Mouse (Mus musculus): ENCODE measurements around the gene Rnft2. TPM values are rescaled to one million over a fixed set of nuclear protein-coding genes. Genes with fewer than 3 reads are reported as not detected.

Gene Rnft2
- total RNA-seq, 4 experiments from 2014 or later = 4.3 to 13.9 (median 7.0) TPM

DNA sequence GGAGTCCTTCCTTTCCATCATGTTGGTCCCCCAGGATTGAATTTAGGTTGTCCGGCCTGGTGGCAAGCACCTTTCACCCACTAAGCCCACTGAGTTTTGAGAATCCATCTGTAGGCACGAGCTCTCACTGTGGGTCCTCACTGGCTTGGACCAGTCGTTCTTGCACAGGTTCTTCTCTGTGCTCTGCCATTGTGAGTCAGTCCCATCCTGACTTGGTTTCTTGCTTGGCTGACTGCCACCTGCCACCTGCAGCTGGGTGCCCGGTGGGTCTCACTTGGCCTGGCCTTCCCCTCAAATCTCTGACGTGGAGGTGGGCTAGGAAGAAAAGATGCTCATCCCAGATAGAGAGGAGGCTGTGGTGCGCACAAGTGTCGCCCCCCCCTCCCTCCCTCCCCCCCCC, 6.1 kb upstream of the Rnft2 start:
- DNase-seq = no peak

DNA sequence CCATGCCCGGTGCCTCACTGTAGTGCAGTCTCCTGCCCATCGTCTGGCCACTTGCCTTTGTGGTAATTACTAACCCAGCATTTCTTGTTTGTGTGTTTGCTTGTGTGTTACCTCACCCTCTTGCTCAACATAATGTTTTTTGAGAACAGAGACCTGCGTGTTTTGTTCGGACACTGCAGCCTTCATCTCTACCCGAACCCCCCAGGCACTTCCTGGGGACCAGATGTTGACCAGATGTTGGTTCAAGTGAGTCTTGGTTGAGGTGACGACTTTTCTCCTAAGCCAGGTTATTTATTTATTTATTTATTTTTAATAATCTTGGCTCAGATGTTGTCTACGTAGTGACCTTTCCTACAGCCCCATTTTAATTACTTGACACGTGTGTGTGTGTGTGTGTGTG, 2.5 kb upstream of the Rnft2 start:
- DNase-seq = no peak

DNA sequence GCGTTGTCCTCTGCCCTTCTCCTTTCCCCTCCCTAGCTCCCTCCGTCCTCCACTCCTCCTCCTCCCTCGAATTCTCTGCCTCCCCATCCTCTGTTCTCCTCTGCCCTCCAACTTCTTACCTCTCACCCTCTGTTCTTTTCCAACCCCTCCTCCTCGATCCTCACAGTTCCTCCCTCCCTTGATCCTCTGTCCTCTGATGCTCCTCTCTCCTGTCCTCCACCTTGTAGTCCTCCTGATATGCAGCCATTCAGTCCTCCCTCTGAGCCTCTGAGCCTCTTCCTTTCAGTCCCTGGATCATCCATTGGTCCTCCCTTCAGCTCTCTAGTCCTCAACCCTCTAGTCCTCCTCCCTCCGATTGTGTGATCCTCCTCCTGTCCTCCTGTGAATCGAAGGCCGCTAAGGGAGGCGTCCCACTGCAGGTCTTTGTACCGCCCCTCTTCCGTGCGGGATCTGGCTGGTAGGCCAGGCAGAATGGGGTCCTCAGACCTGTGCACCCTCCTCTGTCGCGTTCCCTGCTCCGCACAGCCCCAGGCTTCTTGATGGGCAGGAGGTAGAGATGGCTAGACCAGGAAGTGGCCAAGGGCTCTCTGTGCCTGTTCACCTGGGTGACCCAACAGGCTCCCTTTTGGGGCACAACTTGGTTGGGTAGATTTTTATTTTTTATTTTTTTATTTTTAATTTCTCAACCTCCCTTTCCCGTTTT, 841 bp upstream of the Rnft2 start:
- DNase-seq = no peak

DNA sequence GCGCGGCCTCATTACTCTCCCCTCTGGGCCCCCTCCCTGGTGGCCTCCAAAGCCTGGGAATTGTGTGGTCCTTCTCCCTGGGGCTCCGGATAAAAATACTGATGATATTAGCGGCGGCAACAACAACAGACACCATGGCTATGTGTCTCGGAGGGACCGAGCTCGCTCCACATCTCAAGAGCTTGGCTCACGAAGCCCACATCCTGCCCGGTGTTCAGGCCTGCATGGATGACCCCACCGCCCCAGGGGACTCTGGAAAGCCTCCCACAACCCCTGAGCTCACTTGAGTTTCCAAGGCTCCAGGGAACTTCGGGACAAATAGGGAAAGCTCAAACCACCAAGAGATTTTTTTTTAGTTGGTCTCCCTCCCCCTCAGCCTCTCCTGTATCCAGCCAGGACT, 5.2 kb downstream of the Rnft2 start:
- no peak for DNase-seq

DNA sequence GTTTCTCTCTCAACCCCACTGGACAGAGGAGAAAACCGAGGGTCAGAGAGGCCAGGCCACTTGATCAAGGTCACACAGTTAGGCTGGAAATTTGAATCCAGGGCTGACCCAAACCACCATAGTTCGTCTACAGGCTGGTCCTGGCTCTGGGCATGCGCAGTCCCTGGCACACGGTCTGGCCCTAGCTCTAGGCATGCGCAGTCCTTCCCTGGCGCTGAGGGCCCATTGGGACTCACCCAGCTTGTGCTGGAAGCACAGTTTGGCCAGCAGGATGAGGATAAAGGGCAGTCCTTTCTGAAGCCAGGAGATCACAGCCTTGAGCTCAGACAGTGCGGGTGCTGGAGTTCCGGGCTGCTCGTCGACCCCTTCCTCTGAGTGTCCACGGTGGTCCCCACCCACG, 8.0 kb downstream of the Rnft2 start:
- DNase-seq = no peak

DNA sequence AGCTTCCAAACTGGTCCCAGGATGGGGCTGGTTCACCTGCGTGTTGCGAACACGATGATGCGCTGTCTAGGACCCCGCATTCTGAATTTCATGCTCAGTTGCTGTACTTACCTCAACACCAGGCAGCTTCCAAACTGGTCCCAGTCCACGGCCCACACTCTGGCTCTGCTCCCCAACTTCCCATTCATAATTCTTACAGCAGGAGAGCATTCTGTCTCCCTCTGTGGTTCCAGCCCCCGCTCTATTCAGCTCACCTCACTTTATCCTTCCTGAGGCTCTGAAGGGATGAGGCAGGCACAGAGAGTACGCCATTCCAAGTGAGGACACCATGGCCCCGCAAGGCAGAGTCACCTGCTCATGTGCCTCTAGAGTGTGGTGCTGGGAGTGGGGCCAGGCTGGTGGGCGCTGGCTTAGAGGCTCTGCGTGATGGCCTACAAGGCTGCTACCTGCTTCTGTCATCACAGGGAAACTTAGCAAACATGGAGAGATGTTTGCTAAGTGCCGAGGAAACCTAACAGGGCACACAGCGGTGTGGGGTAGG, 14.8 kb downstream of the Rnft2 start:
- DNase-seq = no peak

DNA sequence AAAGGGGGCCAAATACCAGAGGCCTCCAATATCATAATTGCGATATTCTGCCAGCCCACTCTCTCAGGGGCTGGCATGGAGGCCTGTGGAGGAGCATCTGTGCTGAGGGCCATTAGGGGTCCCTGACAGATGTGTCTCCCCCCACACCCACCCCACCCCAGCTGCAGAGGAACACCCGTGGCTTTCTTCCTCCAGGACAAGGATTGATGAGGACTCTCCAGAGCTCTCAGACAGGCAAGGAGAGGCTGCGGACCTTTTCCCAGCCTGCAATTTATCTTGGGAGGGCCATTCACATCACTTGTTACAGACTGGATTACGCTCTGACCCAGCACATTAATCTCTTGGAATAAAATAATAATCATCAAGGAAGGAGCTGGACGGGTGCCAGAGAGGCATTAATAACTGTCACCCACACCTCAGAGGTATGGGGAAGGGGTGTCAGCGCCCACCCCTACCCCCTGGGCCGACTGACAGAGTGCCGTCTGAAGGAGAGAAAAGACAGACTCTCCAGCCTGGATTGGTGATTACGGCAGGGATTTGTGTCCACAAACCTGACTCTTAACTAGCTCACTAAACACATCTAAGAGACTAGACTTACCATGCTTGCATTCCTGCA, 21.7 kb downstream of the Rnft2 start:
- DNase-seq = no peak

DNA sequence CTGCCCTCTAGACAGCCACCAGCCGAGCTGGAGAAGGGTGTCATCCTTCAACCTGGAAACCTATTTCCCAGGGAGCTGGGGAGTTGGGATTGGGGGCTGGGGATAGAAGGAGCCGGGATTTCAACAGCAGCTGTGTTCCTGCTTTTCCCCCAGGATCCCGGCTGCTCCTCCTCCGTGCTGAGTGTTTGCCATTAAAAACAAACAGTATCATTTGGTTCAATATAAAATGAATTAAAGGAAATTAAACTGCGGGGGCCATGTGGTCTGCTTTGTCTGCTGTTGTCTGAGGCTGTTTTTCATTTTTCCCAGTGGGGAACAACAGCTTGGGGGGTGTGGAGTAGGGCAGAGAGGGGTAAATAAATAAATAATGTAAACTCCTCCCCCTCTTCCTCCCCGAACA, 27.5 kb downstream of the Rnft2 start:
- DNase-seq = no peak

DNA sequence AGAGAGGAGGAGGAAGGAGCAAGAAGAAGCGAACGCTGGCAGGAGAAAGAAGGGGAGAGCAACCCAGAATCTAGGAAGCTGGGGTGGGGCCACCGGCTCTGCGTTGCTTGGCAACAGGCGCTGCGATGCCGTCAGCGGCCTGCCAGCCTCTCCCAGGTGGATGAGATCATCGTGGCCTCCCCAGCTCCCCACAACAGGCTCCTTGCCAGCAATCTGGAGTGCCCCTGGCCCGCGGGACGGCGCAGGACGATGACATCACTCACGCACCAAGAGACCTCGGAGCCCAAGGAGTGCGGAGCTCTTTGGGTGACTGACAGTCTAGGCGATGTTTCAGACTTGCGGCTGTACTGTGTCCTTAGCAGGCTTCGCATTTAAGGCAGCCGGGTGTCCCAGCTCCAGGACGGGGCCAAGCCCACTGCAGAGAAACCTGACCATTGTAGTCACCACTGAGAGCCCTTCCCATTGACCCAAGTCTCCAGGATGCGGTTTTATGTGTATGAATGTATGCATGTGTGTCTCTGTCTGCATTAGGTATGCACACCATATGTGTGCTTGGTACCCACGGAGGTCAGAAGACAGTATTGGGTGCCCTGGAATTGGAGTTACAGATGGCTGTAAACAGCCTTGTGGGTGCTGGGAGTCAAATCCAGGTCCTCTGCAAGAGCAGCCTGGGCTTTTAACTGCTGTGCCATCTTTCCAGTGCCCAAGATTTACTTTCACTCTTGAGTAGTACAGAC, 30.3 kb downstream of the Rnft2 start:
- DNase-seq = peak; percentile 85

DNA sequence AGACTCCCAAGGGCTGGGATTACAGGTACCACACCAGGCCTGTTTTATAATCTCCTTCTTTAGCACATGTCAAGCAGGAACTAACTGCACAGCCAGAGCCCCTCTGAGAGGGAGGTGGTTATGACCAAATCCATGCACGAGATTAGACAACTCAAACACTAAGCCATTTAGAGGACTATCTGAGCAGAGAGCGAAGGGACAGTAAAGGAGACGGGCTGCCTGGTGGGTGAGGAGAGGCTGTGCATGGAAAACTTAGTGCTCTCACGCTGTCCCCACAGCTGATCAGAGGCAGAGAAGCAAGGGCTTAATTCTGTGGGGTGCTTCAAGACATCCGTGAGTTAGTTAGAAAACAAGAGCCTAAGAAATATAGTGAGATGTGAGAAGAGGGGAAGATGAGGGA, 30.9 kb downstream of the Rnft2 start:
- no peak for DNase-seq

DNA sequence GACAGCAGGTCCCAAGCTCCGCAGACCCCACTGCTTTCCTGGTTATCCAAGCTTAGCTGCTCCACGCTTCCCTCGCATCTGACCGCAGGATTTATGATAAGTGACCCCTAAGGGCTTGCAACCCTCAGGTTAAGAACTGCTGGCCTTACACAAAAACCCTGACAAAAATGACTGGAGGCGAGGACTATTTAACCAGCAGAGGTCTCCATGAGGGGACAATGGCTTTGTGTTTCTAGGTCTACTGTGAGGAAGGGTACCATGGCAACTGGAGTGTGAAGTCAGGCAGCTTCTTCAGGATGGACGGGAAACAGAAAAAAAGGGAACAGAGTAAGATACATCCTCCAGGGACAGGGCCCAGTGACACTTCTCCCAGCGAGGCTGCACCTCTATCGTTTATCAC, 39.1 kb downstream of the Rnft2 start:
- no peak for DNase-seq

DNA sequence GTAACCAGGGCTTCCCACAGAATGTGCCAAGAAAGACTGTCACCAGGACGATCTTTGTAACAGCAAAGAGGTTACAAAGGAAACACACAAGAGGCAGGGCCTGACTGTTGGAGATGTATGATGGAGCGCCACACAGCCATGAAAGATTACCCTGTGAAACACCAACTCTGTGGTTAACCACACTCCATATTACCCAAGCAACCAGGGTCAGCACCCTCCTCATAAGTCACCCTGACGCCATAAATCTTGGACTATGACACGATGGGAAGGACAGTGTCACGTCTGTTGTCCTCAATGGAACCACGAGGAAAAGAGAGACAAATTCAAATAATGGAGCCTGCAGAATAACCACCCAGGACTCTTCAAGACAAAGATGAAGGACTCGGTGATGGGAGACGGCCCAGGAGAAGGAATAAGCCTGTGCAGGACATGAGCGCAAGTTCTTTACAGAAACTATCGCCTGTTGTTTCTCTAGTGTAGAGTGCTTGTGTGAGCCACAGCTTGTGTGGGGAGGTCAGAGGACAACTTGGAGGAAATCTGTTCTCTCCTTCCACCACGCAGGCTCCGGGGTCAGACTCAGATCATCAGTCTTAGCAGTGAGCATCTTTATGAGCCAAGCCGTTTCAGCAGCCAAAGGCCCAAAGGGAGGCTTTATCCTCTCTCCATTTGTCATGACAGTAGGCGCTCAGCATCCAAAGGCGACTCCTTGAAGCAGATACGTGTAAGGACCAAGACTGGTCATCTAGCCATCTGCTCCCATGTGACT, 40.1 kb downstream of the Rnft2 start:
- DNase-seq = no peak

DNA sequence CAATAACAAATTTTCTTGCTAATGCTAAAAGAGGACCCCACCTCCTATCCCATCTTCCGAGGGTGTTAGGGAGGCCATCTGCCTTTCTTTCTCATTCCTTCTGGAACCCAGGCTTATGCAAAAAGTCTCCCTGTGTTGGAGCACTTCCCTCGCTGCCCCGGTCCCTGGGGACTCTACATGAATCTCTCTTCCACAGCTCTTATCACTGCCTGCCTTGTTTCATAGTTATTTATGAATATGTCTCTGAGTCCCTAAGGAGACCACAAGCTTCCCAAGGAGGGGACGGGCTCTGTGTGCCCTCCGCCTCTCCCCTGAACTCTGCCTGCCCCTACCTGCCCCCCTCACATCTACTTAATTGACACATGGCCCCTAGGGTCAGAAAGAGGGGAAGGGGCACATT, 45.2 kb downstream of the Rnft2 start:
- DNase-seq = no peak

DNA sequence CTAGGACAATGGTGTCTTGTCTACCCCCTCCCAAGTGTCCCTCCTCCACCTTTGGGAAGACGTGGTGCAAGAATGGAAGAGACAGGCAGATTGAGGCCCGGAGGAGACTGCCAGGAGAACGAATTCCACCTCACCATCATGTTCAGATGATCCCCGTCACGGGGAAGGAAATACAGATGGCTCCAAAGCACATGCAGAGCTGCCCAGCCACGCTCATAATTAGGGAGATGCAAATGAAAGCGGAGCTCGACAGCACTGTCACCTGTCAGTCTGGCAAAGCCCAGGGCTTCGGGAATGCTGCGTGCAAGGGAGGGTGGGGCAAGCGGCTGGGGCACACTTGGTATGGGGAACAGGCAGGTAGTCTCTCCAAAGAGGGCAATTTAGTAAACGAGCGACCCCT, 47.5 kb downstream of the Rnft2 start:
- no peak for DNase-seq

DNA sequence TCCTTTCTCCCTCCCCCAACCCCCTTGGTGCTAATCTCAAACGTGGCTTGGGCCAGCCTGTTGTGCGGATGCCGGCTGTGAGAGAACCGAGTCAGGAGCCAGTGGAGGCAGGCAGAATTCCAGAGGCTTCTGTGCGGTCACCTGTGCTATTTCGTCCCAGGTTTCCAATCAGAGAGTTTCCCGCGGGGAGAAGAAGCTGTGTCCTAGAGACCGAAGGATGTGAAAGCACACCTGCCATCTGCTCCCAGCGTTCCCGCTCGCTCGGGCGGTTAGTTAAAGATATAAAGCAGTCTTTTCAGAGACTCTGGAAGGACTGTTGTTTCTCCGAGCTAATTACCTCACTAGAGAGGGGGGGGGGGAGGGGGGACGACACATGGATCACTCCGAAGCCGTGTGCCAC, 52.7 kb downstream of the Rnft2 start:
- no peak for DNase-seq

DNA sequence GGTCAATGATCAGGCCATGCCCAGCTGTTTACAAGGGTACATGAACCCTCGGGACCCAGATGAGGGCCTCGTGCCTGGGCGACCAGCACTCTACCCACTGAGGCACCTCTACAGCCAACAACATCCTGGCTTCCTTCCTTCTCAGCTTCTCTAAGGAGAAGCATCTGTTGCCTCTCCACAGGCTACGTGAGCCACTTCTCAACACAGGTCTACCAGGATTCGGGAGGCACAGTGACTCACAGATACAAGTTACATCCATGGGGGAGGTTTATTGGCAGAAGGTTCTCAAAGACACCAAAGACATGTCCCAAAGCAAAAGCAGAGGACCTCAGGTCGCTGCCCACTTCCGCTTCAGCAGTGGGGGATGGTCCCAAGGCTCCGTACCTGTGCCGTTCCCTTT, 54.4 kb downstream of the Rnft2 start:
- DNase-seq = no peak

DNA sequence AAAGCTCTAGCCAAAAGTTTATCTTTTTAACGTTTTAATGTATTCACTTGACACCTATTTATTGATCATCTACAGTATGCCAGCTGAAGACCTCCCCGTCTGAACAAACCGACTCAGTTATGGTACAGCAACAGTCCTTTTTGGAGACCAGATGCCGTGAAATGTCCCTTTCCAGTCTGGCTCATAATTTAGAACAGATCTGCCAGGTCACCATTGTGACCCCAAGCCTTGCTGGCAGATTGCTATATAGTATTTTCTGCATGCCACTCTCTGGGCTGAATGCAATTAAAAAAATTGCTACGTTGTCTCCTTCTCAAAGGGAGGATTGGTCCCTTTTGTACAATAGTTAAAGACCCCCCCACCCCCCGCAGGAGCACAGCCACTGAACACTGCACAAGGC, 56.6 kb downstream of the Rnft2 start:
- DNase-seq = no peak

DNA sequence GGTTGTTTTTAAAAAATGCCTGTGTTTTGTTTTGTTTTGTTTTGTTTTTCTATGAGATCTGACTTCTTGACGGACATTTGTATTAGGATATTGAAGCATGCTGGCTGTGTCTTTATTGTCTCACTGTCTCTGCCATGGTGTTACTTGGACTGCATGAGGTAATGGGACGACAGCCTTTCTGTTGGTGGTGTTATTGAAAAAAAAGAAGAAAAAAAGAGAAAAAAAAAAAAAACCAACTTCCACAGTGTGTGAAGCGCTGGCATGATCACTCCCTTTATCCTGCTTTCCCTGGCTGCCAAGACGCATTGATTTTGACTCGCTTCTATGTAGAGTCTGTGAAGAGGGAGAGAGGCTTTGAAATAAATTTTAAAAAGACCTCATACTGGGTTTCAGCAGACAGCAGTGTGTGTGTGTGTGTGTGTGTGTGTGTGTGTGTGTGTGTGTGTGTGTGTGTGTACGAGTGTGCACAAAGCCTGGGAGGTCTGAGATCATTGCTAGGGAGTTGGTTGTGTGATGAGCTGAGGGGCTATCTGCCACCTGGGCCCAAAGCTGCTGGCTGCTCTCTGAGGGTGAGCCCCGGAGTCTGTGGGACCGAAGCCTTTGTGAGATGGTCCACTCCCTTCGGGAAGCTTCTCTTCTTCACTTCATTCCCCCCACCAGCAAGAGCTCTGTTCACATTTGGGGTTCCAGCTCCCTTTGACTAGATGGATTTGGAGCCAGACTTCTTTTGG, 57.8 kb downstream of the Rnft2 start:
- DNase-seq = no peak

DNA sequence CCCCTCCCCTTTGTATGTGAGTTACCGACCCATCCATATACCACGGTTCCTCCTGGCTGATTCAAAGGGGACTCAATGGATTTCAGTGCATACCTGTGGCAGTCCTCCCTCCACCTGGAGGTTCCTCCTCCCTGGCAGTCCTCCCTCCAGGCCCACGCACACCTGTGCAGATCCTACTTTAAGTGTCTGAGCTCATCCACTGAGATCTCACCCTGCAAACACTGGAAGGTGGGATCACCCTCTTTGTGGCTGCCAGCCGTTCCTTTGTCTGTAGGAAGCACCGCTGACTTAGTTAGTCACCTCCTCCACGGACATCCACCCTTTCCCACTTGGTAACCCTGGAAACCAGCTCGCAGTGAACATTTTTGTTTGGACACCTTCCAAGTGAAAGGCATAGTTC, 67.3 kb downstream of the Rnft2 start:
- no peak for DNase-seq

DNA sequence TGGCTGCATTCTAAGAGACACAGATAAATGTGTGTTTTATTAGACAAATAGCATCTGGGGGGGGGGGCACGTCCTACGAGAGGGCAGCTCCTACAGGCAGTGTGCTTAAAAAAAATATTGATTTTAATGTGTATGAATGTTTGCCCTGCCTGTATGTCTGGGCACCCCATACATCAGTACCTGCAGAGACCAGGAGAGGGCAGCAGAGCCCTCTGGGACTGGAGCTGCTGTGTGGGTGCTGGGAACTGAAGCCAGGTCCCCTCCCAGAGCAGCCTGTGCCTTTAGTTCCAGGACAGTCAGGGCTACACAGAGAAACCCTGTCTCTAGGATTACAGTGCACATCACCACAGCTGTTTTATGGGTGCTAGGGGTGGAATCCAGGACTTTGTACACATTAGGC, 69.8 kb downstream of the Rnft2 start:
- DNase-seq = no peak

DNA sequence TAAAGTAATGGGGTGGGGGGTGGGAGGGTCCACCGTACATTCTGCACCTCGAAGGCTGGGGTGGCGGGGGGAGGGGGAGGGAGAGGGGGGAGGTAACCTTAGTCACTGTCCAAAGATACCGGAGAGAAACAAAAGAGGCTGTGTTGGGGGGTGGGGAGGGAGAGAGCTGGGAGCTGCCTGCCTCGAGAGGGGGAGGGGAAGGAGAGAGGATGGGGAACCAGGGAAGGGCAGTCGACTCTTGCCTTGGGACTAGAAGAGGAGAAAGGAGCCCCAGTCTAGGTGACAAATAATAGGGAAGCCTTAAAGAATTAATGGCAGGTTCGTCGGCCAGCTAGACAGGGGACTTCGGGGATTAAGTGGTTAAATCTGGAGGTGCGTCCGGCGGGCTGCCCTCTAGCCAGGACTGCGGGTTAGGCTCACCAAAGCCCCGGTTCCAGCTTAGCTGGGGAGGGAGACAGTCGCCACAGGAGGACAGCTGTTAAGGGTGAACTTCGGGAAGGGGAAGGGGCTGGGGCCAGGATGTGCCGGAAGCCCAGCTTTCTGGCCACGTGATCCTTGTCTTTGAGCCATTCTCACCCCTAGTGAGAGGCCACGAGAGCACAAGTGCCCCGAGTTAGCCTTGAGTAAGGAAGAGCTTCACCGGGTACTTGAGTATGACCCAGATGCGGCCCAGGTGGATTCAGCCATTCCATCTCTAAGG, 70.5 kb downstream of the Rnft2 start:
- no peak for DNase-seq
